Mouse (Mus musculus): ENCODE data around the gene Krt10. TPM values are rescaled to one million over a fixed set of nuclear protein-coding genes. Genes with fewer than 3 reads are reported as not detected.

The Krt10 gene
- polyA plus RNA-seq, 1 experiment from 2014 or later: 18.4 TPM

DNA sequence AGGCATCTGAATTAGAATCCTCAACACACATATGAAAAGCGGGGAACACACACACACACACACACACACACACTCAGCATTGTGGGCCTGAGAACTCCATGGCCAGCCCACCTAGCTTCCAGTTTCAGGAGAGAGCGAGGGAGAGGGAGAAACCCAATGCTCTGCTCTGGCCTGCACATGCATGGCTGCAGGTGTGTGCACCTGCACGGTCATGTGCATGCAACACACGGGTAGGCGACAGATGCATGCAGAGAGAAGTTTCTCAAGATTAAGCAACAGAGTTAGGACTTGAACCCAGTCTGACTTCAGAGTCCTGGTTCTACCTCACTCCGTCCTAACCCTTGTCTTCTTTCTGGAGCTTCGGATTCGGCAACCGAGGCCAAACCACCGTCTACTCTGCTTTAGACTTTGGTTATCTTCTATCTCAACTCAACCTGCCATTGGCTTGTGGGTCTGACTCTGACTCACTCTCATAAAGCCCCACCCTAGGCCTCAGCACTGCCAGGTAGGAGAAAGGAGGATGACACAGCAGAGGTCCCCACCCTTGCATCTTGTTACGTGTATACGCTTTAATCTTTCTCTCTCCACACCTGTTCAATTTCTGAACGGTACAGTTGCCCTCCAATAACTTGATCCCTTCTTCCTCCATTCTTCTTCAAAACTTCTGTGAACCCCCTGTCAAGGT, 25.4 kb upstream of the Krt10 start:
- no peaks in the 10 kb centered on the region for H3K36me3 ChIP-seq (ENCODE audit: control insufficient read depth, insufficient read depth, low read length)
- no peak overlapping the region for H3K4me2 ChIP-seq (ENCODE audit: low read length)
- no peak overlapping the region for H3K27ac ChIP-seq (replicated peaks in 1 of 2; ENCODE audit: control insufficient read depth in 1 of 2, insufficient read depth in 1 of 2, low read depth in 2 of 2, low read length in 2 of 2)
- H3K4me1 ChIP-seq (ENCODE audit: control insufficient read depth in 2 of 2, insufficient read depth in 2 of 2, low read length in 2 of 2): no peaks in the 10 kb centered on the region
- no peaks in the 10 kb centered on the region for H3K9me3 ChIP-seq (ENCODE audit: control insufficient read depth, low read length)
- 87% methylated on average over 13 of the region's 13 CpGs for WGBS
- no peak for ATAC-seq (ENCODE audit: insufficient number of reproducible peaks, insufficient read depth, low FRiP score, low read depth)
- no peaks in the 10 kb centered on the region for H3K27me3 ChIP-seq (ENCODE audit: control insufficient read depth, insufficient read depth, low read length)
- no peak overlapping the region for H3K9ac ChIP-seq (ENCODE audit: low read length)
- H3K4me3 ChIP-seq (ENCODE audit: control insufficient read depth in 1 of 2, insufficient read depth in 1 of 2, low read depth in 1 of 2, low read length in 2 of 2): no peak overlapping the region

DNA sequence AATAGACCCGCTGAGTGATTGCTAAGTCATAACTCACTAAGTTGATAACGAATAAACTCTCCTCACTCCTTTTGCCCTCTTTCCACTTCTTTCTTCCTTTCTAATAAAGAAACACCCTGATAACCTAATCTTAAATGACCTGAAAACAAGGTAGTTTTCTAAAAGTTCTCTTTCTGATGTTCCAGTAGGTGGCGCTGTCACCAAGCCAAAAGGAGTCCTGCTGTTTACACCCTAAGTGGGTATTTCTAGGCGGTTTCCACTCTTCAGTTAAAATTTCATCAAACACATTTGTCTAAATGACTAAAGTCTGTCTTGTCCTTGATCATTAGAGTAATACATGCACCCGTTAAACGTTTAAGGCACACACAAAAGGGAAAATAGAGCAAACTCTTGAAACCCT, 24.1 kb upstream of the Krt10 start:
- H3K4me2 ChIP-seq (ENCODE audit: low read length): no peak overlapping the region
- H3K36me3 ChIP-seq (ENCODE audit: control insufficient read depth, insufficient read depth, low read length): no peaks in the 10 kb centered on the region
- 16% methylated on average over 6 of the region's 6 CpGs for WGBS
- no peak overlapping the region for H3K27ac ChIP-seq (replicated peaks in 1 of 2; ENCODE audit: control insufficient read depth in 1 of 2, insufficient read depth in 1 of 2, low read depth in 2 of 2, low read length in 2 of 2)
- no peaks in the 10 kb centered on the region for H3K4me1 ChIP-seq (ENCODE audit: control insufficient read depth in 2 of 2, insufficient read depth in 2 of 2, low read length in 2 of 2)
- no peak overlapping the region for H3K4me3 ChIP-seq (ENCODE audit: control insufficient read depth in 1 of 2, insufficient read depth in 1 of 2, low read depth in 1 of 2, low read length in 2 of 2)
- H3K27me3 ChIP-seq (ENCODE audit: control insufficient read depth, insufficient read depth, low read length): peaks cover 3% of the 10 kb centered on the region; the same call in 1 of the 2 replicates
- H3K9me3 ChIP-seq (ENCODE audit: control insufficient read depth, low read length): no peaks in the 10 kb centered on the region
- ATAC-seq (ENCODE audit: insufficient number of reproducible peaks, insufficient read depth, low FRiP score, low read depth): no peak
- H3K9ac ChIP-seq (ENCODE audit: low read length): no peak overlapping the region

DNA sequence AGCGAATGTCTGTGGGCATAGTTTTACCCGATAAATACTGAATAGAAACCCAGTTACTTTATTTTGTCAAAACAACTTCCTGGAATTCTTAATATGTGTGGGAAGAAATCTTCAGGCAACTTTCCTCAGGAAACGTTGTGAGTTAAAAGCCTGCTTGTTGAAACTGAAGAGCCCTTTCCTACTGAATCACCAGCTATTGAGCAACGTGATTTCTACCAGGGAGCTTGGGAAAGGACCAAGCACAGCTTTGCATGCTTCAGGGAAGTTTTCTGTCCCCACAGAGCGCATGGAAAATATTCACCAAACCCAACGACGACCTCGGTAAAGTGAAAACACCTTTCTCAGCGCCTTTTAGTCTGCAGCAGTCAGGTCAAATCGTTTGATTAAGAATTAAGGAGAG, 17.0 kb upstream of the Krt10 start:
- no peak for ATAC-seq (ENCODE audit: insufficient number of reproducible peaks, insufficient read depth, low FRiP score, low read depth)
- H3K36me3 ChIP-seq (ENCODE audit: control insufficient read depth, insufficient read depth, low read length): no peaks in the 10 kb centered on the region
- WGBS: 63% methylated on average over 10 of the region's 10 CpGs
- no peak overlapping the region for H3K9ac ChIP-seq (ENCODE audit: low read length)
- no peak overlapping the region for H3K4me2 ChIP-seq (ENCODE audit: low read length)
- no peaks in the 10 kb centered on the region for H3K9me3 ChIP-seq (ENCODE audit: control insufficient read depth, low read length)
- H3K27ac ChIP-seq (replicated peaks in 1 of 2; ENCODE audit: control insufficient read depth in 1 of 2, insufficient read depth in 1 of 2, low read depth in 2 of 2, low read length in 2 of 2): no peak overlapping the region
- H3K4me3 ChIP-seq (ENCODE audit: control insufficient read depth in 1 of 2, insufficient read depth in 1 of 2, low read depth in 1 of 2, low read length in 2 of 2): no peak overlapping the region
- H3K4me1 ChIP-seq (ENCODE audit: control insufficient read depth in 2 of 2, insufficient read depth in 2 of 2, low read length in 2 of 2): no peaks in the 10 kb centered on the region
- H3K27me3 ChIP-seq (ENCODE audit: control insufficient read depth, insufficient read depth, low read length): peaks cover 7% of the 10 kb centered on the region; the same call in 1 of the 2 replicates

DNA sequence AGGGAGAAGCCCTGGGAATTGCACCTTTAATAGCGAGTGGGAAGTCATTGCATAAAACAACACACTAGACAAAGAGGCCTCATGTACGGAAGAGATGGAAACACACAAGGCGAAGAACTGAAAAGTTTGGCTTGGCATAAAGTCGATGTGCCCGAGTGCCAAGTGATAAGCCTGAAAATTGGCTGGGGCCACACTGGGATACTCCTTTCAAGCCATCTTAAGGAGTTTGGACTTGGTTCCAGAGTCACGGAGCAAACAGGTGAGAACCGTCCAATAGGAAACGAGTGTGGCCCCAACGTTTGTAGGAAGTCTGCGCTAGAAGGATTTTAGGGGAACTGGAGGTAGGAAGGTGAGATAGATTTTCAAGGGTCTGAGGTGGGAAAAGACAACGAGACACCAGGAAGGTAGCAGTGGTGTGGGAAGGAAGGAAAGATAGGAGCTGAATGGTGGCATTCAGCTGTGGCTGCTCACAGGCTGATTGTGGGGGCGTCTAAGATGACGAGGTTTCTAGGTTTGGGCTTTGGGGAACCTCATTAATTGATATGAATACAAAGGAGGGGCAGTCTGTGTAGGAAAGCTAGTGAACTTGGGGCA, 10.9 kb upstream of the Krt10 start:
- H3K27me3 ChIP-seq (ENCODE audit: control insufficient read depth, insufficient read depth, low read length): peaks cover 23% of the 10 kb centered on the region; the same call in 1 of the 2 replicates
- no peaks in the 10 kb centered on the region for H3K9me3 ChIP-seq (ENCODE audit: control insufficient read depth, low read length)
- no peak overlapping the region for H3K27ac ChIP-seq (replicated peaks in 1 of 2; ENCODE audit: control insufficient read depth in 1 of 2, insufficient read depth in 1 of 2, low read depth in 2 of 2, low read length in 2 of 2)
- no peak overlapping the region for H3K4me3 ChIP-seq (ENCODE audit: control insufficient read depth in 1 of 2, insufficient read depth in 1 of 2, low read depth in 1 of 2, low read length in 2 of 2)
- no peaks in the 10 kb centered on the region for H3K4me1 ChIP-seq (ENCODE audit: control insufficient read depth in 2 of 2, insufficient read depth in 2 of 2, low read length in 2 of 2)
- ATAC-seq (ENCODE audit: insufficient number of reproducible peaks, insufficient read depth, low FRiP score, low read depth): no peak
- no peaks in the 10 kb centered on the region for H3K36me3 ChIP-seq (ENCODE audit: control insufficient read depth, insufficient read depth, low read length)
- 77% methylated on average over 13 of the region's 13 CpGs for WGBS
- no peak overlapping the region for H3K9ac ChIP-seq (ENCODE audit: low read length)
- no peak overlapping the region for H3K4me2 ChIP-seq (ENCODE audit: low read length)

DNA sequence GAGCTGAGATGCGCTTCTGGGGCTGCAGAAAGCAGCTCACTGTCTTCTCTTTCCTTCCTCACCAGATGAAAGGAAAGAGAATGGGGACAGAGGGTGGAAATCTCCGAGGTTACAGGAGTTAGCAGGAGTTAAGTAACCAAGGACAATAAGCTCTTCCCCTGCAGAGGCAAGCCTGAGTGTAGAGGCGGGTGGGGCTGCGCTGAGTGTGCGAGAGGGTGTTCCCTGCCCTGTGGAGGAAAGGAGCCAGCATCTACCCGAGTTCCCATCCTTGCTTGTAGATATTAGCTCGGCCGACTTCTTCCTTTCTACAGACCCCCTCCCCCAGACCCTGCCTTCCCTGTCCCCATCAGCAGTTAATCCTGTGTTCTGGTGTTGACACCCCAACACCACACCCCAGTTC, 9.7 kb upstream of the Krt10 start:
- Histone ChIP-seq H3K27me3 (ENCODE audit: control insufficient read depth, insufficient read depth, low read length) (peaks cover 23% of the 10 kb centered on the region; the same call in 1 of the 2 replicates), H3K4me2 (ENCODE audit: low read length) (no peak overlapping the region), H3K27ac (replicated peaks in 1 of 2; ENCODE audit: control insufficient read depth in 1 of 2, insufficient read depth in 1 of 2, low read depth in 2 of 2, low read length in 2 of 2) (no peak overlapping the region), H3K9ac (ENCODE audit: low read length) (no peak overlapping the region), H3K4me3 (ENCODE audit: control insufficient read depth in 1 of 2, insufficient read depth in 1 of 2, low read depth in 1 of 2, low read length in 2 of 2) (no peak overlapping the region), H3K9me3 (ENCODE audit: control insufficient read depth, low read length) (no peaks in the 10 kb centered on the region), H3K36me3 (ENCODE audit: control insufficient read depth, insufficient read depth, low read length) (no peaks in the 10 kb centered on the region), H3K4me1 (ENCODE audit: control insufficient read depth in 2 of 2, insufficient read depth in 2 of 2, low read length in 2 of 2) (no peaks in the 10 kb centered on the region)
- no peak for ATAC-seq (ENCODE audit: insufficient number of reproducible peaks, insufficient read depth, low FRiP score, low read depth)
- 51% methylated on average over 8 of the region's 8 CpGs for WGBS

DNA sequence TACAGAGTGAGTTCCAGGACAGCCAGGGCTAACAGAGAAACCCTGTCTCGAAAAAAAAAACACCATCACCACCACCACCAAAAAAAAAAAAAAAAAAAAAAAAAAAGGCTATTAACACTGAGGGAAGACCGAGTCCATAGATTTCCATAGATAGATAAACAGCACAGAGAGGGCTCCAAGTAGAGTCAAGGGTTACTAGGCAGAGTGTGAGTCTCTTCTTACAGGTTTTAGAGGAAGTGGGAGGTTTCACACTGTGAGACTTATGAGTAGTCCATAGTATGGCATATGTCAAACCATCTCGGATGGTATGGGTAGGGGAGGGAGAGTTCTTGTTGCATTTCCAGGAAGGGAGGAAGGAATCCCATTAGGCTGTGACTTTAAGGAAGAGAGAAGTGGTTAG, 8.9 kb upstream of the Krt10 start:
- no peak for ATAC-seq (ENCODE audit: insufficient number of reproducible peaks, insufficient read depth, low FRiP score, low read depth)
- Histone ChIP-seq H3K4me1 (ENCODE audit: control insufficient read depth in 2 of 2, insufficient read depth in 2 of 2, low read length in 2 of 2) (no peaks in the 10 kb centered on the region), H3K36me3 (ENCODE audit: control insufficient read depth, insufficient read depth, low read length) (no peaks in the 10 kb centered on the region), H3K9me3 (ENCODE audit: control insufficient read depth, low read length) (no peaks in the 10 kb centered on the region), H3K27ac (replicated peaks in 1 of 2; ENCODE audit: control insufficient read depth in 1 of 2, insufficient read depth in 1 of 2, low read depth in 2 of 2, low read length in 2 of 2) (no peak overlapping the region), H3K4me2 (ENCODE audit: low read length) (no peak overlapping the region), H3K27me3 (ENCODE audit: control insufficient read depth, insufficient read depth, low read length) (peaks cover 23% of the 10 kb centered on the region; the same call in 1 of the 2 replicates), H3K4me3 (ENCODE audit: control insufficient read depth in 1 of 2, insufficient read depth in 1 of 2, low read depth in 1 of 2, low read length in 2 of 2) (no peak overlapping the region), H3K9ac (ENCODE audit: low read length) (no peak overlapping the region)
- 60% methylated on average over 3 of the region's 3 CpGs for WGBS

DNA sequence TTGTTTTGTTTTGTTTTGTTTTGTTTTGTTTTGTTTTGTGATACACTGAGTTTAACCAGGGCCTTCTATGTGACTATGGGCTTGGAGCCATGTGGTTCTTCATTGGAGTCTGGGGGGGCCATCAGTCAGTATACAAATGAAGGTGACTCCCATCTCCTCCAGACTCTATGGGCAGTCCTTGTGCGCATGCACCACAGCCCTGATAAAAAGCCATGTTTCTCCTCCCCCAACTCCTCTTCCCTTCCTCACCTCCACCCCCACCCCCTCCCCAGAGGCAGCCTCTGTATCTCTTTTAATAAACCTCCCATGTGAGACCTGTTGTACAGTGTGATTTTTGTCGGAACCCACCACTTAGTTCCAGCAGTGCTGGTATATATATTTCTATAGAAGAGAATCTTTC, 7.5 kb upstream of the Krt10 start:
- ATAC-seq (ENCODE audit: insufficient number of reproducible peaks, insufficient read depth, low FRiP score, low read depth): no peak

More for the DNA sequence above, 7.5 kb upstream of the Krt10 start:
- Histone ChIP-seq H3K4me2 (ENCODE audit: low read length) (no peak overlapping the region), H3K9ac (ENCODE audit: low read length) (no peak overlapping the region), H3K27me3 (ENCODE audit: control insufficient read depth, insufficient read depth, low read length) (peaks cover 21% of the 10 kb centered on the region; the same call in 1 of the 2 replicates), H3K36me3 (ENCODE audit: control insufficient read depth, insufficient read depth, low read length) (no peaks in the 10 kb centered on the region), H3K4me3 (ENCODE audit: control insufficient read depth in 1 of 2, insufficient read depth in 1 of 2, low read depth in 1 of 2, low read length in 2 of 2) (no peak overlapping the region), H3K27ac (replicated peaks in 1 of 2; ENCODE audit: control insufficient read depth in 1 of 2, insufficient read depth in 1 of 2, low read depth in 2 of 2, low read length in 2 of 2) (no peak overlapping the region), H3K9me3 (ENCODE audit: control insufficient read depth, low read length) (no peaks in the 10 kb centered on the region), H3K4me1 (ENCODE audit: control insufficient read depth in 2 of 2, insufficient read depth in 2 of 2, low read length in 2 of 2) (no peaks in the 10 kb centered on the region)
- 81% methylated on average over 2 of the region's 2 CpGs for WGBS
